Mouse (Mus musculus): ENCODE results near the gene Nav2. TPM values are rescaled to one million over a fixed set of nuclear protein-coding genes. Genes with fewer than 3 reads are reported as not detected.
A peak's percentile ranks its signal among the peaks of the same experiment; 100 is the strongest.

Nav2 gene
- polyA plus RNA-seq, 1 experiment from 2014 or later, result 6.0 TPM

DNA sequence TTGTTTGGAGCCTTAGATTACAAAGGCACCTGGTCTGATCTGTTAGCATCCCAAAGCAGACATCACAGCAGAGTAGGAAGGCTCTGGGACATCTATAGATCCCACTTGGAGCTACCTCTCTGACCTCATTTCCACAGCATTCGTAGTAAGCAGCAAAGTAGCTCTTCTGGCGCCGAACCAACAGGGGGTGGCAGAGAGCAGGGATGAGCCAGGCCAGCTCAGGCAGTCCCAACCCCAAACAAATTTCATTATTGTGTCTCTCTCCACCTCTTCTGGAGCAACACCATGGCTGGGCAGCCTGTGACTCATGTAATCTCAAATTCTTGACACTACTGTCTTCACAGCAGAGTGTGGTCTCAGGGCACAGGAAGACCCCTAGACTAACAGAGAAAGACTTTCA, 19.8 kb downstream of the Nav2 start:
- H3K9me3 ChIP-seq (ENCODE audit: control insufficient read depth, low read length), result no peaks in the 10 kb centered on the region
- DNase-seq (ENCODE audit: low spot score) (peak; percentile 54), ATAC-seq (ENCODE audit: low FRiP score, low TSS enrichment) (no peak)
- H3K36me3 ChIP-seq (ENCODE audit: control insufficient read depth, insufficient read depth, low read length), result no peaks in the 10 kb centered on the region
- H3K4me1 ChIP-seq (replicated peaks; ENCODE audit: control insufficient read depth, insufficient read depth), result no peaks in the 10 kb centered on the region
- H3K4me2 ChIP-seq (replicated peaks; ENCODE audit: low read depth), result no peak overlapping the region
- H3K27me3 ChIP-seq (ENCODE audit: control insufficient read depth, insufficient read depth, low read length), result no peaks in the 10 kb centered on the region
- TF ChIP-seq CTCF (IDR thresholded peaks at IDR 0.05; ENCODE audit: low read depth) (peak; percentile 82), EP300 (optimal IDR thresholded peaks at IDR 0.05) (no peak)
- no peak overlapping the region for H3K4me3 ChIP-seq (ENCODE audit: low read depth, low read length)
- WGBS, result 16% methylated on average over 3 of the region's 3 CpGs
- H3K9ac ChIP-seq (ENCODE audit: low read length), result no peak overlapping the region
- H3K27ac ChIP-seq (replicated peaks), result no peak overlapping the region

DNA sequence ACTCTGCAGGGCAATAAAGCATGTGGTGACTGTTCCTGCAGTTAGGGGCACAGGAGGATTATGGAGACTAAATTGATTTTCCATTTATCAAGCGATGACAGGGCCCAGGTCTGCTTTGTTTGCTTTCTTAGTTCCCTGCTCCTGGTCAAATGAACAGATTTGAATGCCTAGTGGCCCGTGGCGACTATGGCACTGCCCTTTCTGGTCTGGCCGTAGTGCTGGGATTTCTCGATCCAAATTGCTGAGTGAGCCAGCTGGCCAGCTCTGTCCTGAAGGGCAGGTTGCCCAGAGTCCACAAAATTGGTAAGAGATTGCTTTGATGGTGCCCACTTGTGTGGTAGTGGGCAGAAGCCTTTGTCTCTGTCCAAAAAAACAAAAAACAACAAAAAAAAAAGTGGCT, 21.9 kb downstream of the Nav2 start:
- no peak overlapping the region for H3K4me3 ChIP-seq (ENCODE audit: low read depth, low read length)
- H3K4me2 ChIP-seq (replicated peaks; ENCODE audit: low read depth), result no peak overlapping the region
- no peaks in the 10 kb centered on the region for H3K4me1 ChIP-seq (replicated peaks; ENCODE audit: control insufficient read depth, insufficient read depth)
- no peak for TF ChIP-seq CTCF (IDR thresholded peaks at IDR 0.05; ENCODE audit: low read depth)
- no peak for TF ChIP-seq EP300 (optimal IDR thresholded peaks at IDR 0.05)
- DNase-seq (ENCODE audit: low spot score) (no peak), ATAC-seq (ENCODE audit: low FRiP score, low TSS enrichment) (no peak)
- no peaks in the 10 kb centered on the region for H3K27me3 ChIP-seq (ENCODE audit: control insufficient read depth, insufficient read depth, low read length)
- WGBS, result 50% methylated on average over 5 of the region's 5 CpGs
- H3K9me3 ChIP-seq (ENCODE audit: control insufficient read depth, low read length), result no peaks in the 10 kb centered on the region
- H3K9ac ChIP-seq (ENCODE audit: low read length), result no peak overlapping the region
- no peaks in the 10 kb centered on the region for H3K36me3 ChIP-seq (ENCODE audit: control insufficient read depth, insufficient read depth, low read length)
- H3K27ac ChIP-seq (replicated peaks), result no peak overlapping the region

DNA sequence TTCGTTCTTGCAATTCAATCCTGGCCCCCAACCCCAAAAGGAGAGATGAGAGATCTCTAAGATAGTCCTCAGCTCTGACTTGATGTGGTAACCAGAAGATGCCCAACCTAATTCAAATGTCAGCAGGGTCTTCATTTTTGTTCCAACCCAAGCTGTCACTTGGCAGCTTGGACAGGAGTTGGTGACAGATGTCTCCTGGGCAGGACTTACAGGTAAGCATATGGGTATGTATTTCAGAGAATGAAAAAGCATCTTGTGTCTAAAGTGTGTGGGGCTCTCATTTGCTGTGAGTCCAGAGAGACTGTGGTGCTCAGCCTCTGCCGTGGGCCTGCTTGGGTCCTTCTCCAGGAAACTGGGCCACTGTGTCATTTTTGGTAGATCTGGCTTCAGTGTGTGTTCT, 23.6 kb downstream of the Nav2 start:
- Histone ChIP-seq H3K27ac (replicated peaks) (no peak overlapping the region), H3K9me3 (ENCODE audit: control insufficient read depth, low read length) (no peaks in the 10 kb centered on the region), H3K27me3 (ENCODE audit: control insufficient read depth, insufficient read depth, low read length) (no peaks in the 10 kb centered on the region), H3K9ac (ENCODE audit: low read length) (no peak overlapping the region), H3K36me3 (ENCODE audit: control insufficient read depth, insufficient read depth, low read length) (no peaks in the 10 kb centered on the region), H3K4me3 (ENCODE audit: low read depth, low read length) (no peak overlapping the region), H3K4me2 (replicated peaks; ENCODE audit: low read depth) (no peak overlapping the region), H3K4me1 (replicated peaks; ENCODE audit: control insufficient read depth, insufficient read depth) (no peaks in the 10 kb centered on the region)
- 81% methylated on average over 2 of the region's 2 CpGs for WGBS
- DNase-seq (ENCODE audit: low spot score), result no peak
- TF ChIP-seq CTCF (IDR thresholded peaks at IDR 0.05; ENCODE audit: low read depth), result no peak
- no peak for TF ChIP-seq EP300 (optimal IDR thresholded peaks at IDR 0.05)
- no peak for ATAC-seq (ENCODE audit: low FRiP score, low TSS enrichment)

DNA sequence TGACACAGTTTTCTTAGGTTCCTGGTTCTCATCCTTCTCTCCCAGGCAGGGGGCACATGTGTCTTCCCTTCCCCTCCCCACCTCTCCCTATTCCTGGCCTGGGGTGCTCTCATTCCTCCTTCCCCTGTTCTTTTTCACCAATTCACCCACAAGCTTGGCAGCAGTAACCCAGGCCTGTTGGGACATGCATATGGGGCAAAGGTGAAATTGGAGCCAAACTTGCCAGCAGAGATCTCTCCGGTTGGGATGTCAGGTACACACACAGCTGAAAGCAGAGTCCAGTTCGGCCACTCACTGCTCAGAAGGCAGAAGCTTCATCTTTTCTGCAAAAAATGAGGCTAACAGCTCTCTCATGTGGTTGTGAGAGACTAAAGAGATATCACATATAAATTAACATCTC, 26.3 kb downstream of the Nav2 start:
- no peak for DNase-seq (ENCODE audit: low spot score)
- Histone ChIP-seq H3K27ac (replicated peaks) (no peak overlapping the region), H3K4me2 (replicated peaks; ENCODE audit: low read depth) (no peak overlapping the region), H3K4me3 (ENCODE audit: low read depth, low read length) (no peak overlapping the region), H3K36me3 (ENCODE audit: control insufficient read depth, insufficient read depth, low read length) (no peaks in the 10 kb centered on the region), H3K4me1 (replicated peaks; ENCODE audit: control insufficient read depth, insufficient read depth) (no peaks in the 10 kb centered on the region), H3K27me3 (ENCODE audit: control insufficient read depth, insufficient read depth, low read length) (no peaks in the 10 kb centered on the region), H3K9me3 (ENCODE audit: control insufficient read depth, low read length) (no peaks in the 10 kb centered on the region), H3K9ac (ENCODE audit: low read length) (no peak overlapping the region)
- 80% methylated on average over 2 of the region's 2 CpGs for WGBS
- no peak for TF ChIP-seq CTCF (IDR thresholded peaks at IDR 0.05; ENCODE audit: low read depth)
- no peak for TF ChIP-seq EP300 (optimal IDR thresholded peaks at IDR 0.05)
- no peak for ATAC-seq (ENCODE audit: low FRiP score, low TSS enrichment)

DNA sequence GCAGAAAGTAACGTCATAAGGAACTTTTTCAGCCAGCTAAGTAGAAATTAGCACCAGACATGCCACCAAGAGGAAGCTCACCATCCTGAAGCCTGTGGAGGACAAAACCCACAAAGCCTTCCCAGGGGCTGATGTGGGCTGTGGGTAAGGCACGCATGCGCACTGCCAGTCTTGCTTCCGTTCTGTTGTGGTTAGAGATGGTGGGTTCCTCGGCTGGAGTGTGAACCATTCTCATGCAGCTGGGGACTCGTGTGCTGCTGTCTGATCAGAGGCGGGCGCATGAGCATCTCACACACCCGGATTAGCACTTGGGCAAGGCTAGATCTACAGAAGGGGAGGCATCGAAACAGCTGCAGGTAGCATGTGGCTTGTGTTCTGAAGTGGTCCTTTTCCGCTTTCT, 29.0 kb downstream of the Nav2 start:
- WGBS, result 82% methylated on average over 11 of the region's 11 CpGs
- no peak overlapping the region for H3K4me3 ChIP-seq (ENCODE audit: low read depth, low read length)
- no peaks in the 10 kb centered on the region for H3K27me3 ChIP-seq (ENCODE audit: control insufficient read depth, insufficient read depth, low read length)
- H3K9me3 ChIP-seq (ENCODE audit: control insufficient read depth, low read length), result no peaks in the 10 kb centered on the region
- H3K9ac ChIP-seq (ENCODE audit: low read length), result no peak overlapping the region
- H3K4me2 ChIP-seq (replicated peaks; ENCODE audit: low read depth), result no peak overlapping the region
- H3K4me1 ChIP-seq (replicated peaks; ENCODE audit: control insufficient read depth, insufficient read depth), result no peaks in the 10 kb centered on the region
- DNase-seq (ENCODE audit: low spot score), result no peak
- no peak for ATAC-seq (ENCODE audit: low FRiP score, low TSS enrichment)
- TF ChIP-seq CTCF (IDR thresholded peaks at IDR 0.05; ENCODE audit: low read depth) (no peak), EP300 (optimal IDR thresholded peaks at IDR 0.05) (no peak)
- H3K36me3 ChIP-seq (ENCODE audit: control insufficient read depth, insufficient read depth, low read length), result no peaks in the 10 kb centered on the region
- no peak overlapping the region for H3K27ac ChIP-seq (replicated peaks)

DNA sequence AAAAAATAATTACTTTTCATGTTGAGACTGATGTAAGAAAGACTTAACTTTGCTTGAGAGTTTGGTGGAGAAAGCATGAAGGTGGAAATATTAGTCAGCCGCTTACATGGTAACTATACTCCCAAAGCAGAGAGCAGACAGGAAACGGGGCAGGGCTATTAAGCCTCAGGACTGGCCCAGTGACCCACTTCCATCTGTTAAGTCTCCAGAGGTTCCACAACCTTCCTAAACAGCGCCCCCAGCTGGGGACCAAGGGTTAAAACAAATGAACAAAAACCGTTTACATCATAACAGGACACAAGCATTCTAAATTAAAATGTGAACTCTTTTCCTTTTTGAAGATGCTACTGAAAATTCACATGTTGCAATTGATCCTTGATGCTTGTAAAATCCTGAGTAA, 29.7 kb downstream of the Nav2 start:
- peak; percentile 27 for DNase-seq (ENCODE audit: low spot score)
- no peak overlapping the region for H3K27ac ChIP-seq (replicated peaks)
- H3K27me3 ChIP-seq (ENCODE audit: control insufficient read depth, insufficient read depth, low read length), result no peaks in the 10 kb centered on the region
- no peak overlapping the region for H3K4me2 ChIP-seq (replicated peaks; ENCODE audit: low read depth)
- H3K36me3 ChIP-seq (ENCODE audit: control insufficient read depth, insufficient read depth, low read length), result no peaks in the 10 kb centered on the region
- 29% methylated on average over 4 of the region's 4 CpGs for WGBS
- ATAC-seq (ENCODE audit: low FRiP score, low TSS enrichment), result no peak
- H3K4me1 ChIP-seq (replicated peaks; ENCODE audit: control insufficient read depth, insufficient read depth), result no peaks in the 10 kb centered on the region
- TF ChIP-seq CTCF (IDR thresholded peaks at IDR 0.05; ENCODE audit: low read depth) (peak; percentile 58), EP300 (optimal IDR thresholded peaks at IDR 0.05) (no peak)
- H3K9me3 ChIP-seq (ENCODE audit: control insufficient read depth, low read length), result no peaks in the 10 kb centered on the region
- H3K9ac ChIP-seq (ENCODE audit: low read length), result no peak overlapping the region
- no peak overlapping the region for H3K4me3 ChIP-seq (ENCODE audit: low read depth, low read length)
